Mouse (Mus musculus): ENCODE results near the gene Tnnc2.
"Not testable (repeated sequence)": the region's sequence is repeated elsewhere in the genome, so short reads cannot be mapped to it uniquely, and the experiment has no call there.

Gene Tnnc2

GRCm38 (mm10) chr2:164779481-164780086 is at the start of gene Tnnc2:
TSS of gene Tnnc2 (minus strand) at chr2:164779967.
- DNase-seq (ENCODE audit: low spot score): no peak

GRCm38 (mm10) chr2:164829090-164829489 is 49.3 kb upstream of the Tnnc2 start:
- DNase-seq (ENCODE audit: low spot score): no peak

- no peak for DNase-seq (ENCODE audit: low spot score)
Observed at GRCm38 (mm10) chr2:164828437-164828836, 48.7 kb upstream of the Tnnc2 start, which contains the start of gene Spata25. TSS of gene Spata25 (minus strand) at chr2:164828537.

GRCm38 (mm10) chr2:164827146-164827850 is 47.5 kb upstream of the Tnnc2 start:
- no peak for DNase-seq (ENCODE audit: low spot score)

GRCm38 (mm10) chr2:164825521-164825920 is 45.8 kb upstream of the Tnnc2 start:
- DNase-seq (ENCODE audit: low spot score): no peak

- DNase-seq (ENCODE audit: low spot score): no peak
Observed at GRCm38 (mm10) chr2:164823969-164824368, 44.2 kb upstream of the Tnnc2 start.

- no peak for DNase-seq (ENCODE audit: low spot score)
Observed at GRCm38 (mm10) chr2:164823181-164823585, 43.4 kb upstream of the Tnnc2 start.

- peak; percentile 100 for DNase-seq (ENCODE audit: low spot score)
Observed at GRCm38 (mm10) chr2:164822636-164823165, 42.9 kb upstream of the Tnnc2 start, which contains the start of gene Zswim1. TSS of gene Zswim1 (plus strand) at chr2:164822686.

GRCm38 (mm10) chr2:164821060-164821459 is 41.3 kb upstream of the Tnnc2 start:
- no peak for DNase-seq (ENCODE audit: low spot score)

- DNase-seq (ENCODE audit: low spot score): no peak
Observed at GRCm38 (mm10) chr2:164817703-164818102, 37.9 kb upstream of the Tnnc2 start.

GRCm38 (mm10) chr2:164817206-164817605 is 37.4 kb upstream of the Tnnc2 start:
- no peak for DNase-seq (ENCODE audit: low spot score)

- no peak for DNase-seq (ENCODE audit: low spot score)
Observed at GRCm38 (mm10) chr2:164815821-164816220, 36.1 kb upstream of the Tnnc2 start.

- DNase-seq (ENCODE audit: low spot score): no peak
Observed at GRCm38 (mm10) chr2:164815348-164815747, 35.6 kb upstream of the Tnnc2 start.

- DNase-seq (ENCODE audit: low spot score): no peak
Observed at GRCm38 (mm10) chr2:164813557-164813956, 33.8 kb upstream of the Tnnc2 start.

GRCm38 (mm10) chr2:164806614-164807013 is 26.8 kb upstream of the Tnnc2 start:
- no peak for DNase-seq (ENCODE audit: low spot score)

- DNase-seq (ENCODE audit: low spot score): peak; percentile 62
Observed at GRCm38 (mm10) chr2:164805332-164805718, 25.6 kb upstream of the Tnnc2 start.

GRCm38 (mm10) chr2:164804533-164805331 is 25.0 kb upstream of the Tnnc2 start, which contains the start of the genes Acot8 and Zswim3:
TSS of gene Acot8 (minus strand) at chr2:164804882.
TSS of gene Zswim3 (plus strand) at chr2:164805098.
- DNase-seq (ENCODE audit: low spot score): peak; percentile 98

GRCm38 (mm10) chr2:164803921-164804313 is 24.1 kb upstream of the Tnnc2 start:
- no peak for DNase-seq (ENCODE audit: low spot score)

- DNase-seq (ENCODE audit: low spot score): no peak
Observed at GRCm38 (mm10) chr2:164803201-164803920, 23.6 kb upstream of the Tnnc2 start.

GRCm38 (mm10) chr2:164800252-164801004 is 20.7 kb upstream of the Tnnc2 start:
- no peak for DNase-seq (ENCODE audit: low spot score)

GRCm38 (mm10) chr2:164798554-164798953 is 18.8 kb upstream of the Tnnc2 start:
- not testable (repeated sequence) for DNase-seq (ENCODE audit: low spot score)
